Mouse (Mus musculus): ENCODE results near the gene Cox4i2.

- no peak for TF ChIP-seq POLR2A (IDR thresholded peaks at IDR 0.05; ENCODE audit: control insufficient read depth, low read depth, low read length)
- TF ChIP-seq CTCF (IDR thresholded peaks at IDR 0.05; ENCODE audit: control insufficient read depth, insufficient read depth, insufficient replicate concordance, low read depth, low read length): no peak
Measured at GRCm38 (mm10) chr2:152810158-152810941, 56.4 kb downstream of the Cox4i2 start.
